Mouse (Mus musculus): ENCODE measurements around the gene Sirpb1b. TPM values are rescaled to one million over a fixed set of nuclear protein-coding genes. Genes with fewer than 3 reads are reported as not detected.
"Not testable (repeated sequence)": the region's sequence is repeated elsewhere in the genome, so short reads cannot be mapped to it uniquely, and the experiment has no call there.

The Sirpb1b gene
- not detected for total RNA-seq (2021)
- long read RNA-seq, experiment 1 = 0 reads
- long read RNA-seq, experiment 2 = 0 reads

GRCm38 (mm10) chr3:15574887-15575286, at the start of gene Sirpb1b:
Sirpb1b (minus strand) TSS chr3:15575065.
- not testable (repeated sequence) for DNase-seq (ENCODE audit: low spot score in 2 of 2)

GRCm38 (mm10) chr3:15590377-15591117, 15.7 kb upstream of the Sirpb1b start:
- not testable (repeated sequence) for DNase-seq (ENCODE audit: low spot score in 2 of 2)

DNA sequence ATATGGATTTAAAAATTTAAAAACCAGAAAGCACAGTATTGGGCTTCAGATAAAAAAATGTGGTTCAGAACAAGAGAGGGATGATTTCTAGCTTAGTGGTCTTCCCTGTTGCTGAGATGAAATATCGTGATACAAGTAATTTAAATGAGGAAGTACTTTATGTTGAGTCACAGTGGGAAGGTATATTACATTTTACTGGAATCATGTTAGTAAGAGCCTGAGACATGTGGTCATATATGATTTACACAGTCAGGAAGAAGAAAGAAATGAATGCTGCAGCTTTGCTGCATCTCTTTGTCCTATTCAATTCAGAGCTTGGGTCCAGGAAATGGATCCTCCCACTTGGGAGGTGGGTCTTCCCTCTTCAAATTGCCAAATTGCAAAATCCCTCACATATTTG, 11.8 kb upstream of the Sirpb1b start:
- DNase-seq (ENCODE audit: low spot score in 2 of 2) = not testable (repeated sequence)

- no peak for DNase-seq (ENCODE audit: low spot score in 2 of 2)
These were observed 8.6 kb upstream of the Sirpb1b start for GRCm38 (mm10) chr3:15583452-15583851.

DNA sequence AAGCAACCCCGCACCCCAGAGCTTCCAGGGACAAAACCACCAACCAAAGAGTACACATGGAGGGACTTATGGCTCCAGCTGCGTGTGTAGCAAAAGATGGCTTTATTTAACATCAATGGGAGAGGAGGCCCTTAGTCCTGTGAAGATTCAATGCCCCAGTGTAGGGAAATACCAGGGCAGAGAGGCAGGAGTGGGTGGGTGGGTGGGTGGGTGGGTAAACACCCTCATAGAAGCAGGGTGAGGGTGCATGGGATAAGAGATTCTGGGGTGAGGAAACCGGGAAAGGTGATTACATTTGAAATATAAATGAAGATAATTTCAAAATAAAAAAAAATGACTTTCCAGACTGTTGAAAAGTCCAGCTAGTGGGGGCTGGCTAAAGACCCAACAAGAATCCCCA, 8.1 kb upstream of the Sirpb1b start:
- DNase-seq (ENCODE audit: low spot score in 2 of 2) = not testable (repeated sequence)

DNA sequence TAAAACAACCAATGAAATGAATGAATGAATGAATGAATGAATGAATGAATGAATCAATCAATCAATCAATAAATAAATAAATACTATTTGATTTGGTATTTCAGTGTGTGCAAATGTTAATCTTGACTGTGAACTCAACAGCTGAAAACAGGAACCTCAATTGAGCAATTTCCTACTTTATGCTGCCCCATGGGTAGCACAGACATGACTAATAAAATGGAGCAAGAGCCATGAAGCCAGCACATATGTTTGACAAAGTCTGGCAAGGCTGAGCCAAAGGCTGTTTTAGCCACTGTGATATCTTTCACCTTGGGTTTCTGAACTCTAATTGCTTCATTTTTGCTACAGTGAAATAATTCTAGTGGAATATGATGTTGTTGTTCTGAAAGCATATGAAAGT, 1.6 kb upstream of the Sirpb1b start:
- not testable (repeated sequence) for DNase-seq (ENCODE audit: low spot score in 2 of 2)

DNA sequence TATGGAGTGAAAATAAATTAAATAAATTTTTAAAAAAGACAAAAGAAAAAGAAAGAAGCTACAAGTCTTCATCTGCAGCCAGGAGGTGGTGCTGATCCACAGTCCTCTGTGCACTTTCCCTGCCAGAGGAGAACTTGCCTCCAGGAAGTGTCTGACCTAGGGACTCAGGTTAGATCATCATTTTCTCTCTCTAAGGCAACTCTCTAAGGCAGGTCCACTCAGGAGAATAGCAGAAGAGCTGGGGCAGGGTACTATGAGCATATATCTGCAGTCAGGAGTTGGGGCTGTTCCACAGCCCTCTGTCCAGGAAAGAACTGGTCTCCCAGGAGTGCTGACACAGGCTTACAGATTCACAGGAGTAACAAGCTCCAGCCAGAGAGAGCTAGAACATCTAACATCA, 46.3 kb downstream of the Sirpb1b start:
- DNase-seq (ENCODE audit: low spot score in 2 of 2) = no peak

- not testable (repeated sequence) for DNase-seq (ENCODE audit: low spot score in 2 of 2)
These were observed 61.3 kb downstream of the Sirpb1b start for GRCm38 (mm10) chr3:15513608-15514007.

DNA sequence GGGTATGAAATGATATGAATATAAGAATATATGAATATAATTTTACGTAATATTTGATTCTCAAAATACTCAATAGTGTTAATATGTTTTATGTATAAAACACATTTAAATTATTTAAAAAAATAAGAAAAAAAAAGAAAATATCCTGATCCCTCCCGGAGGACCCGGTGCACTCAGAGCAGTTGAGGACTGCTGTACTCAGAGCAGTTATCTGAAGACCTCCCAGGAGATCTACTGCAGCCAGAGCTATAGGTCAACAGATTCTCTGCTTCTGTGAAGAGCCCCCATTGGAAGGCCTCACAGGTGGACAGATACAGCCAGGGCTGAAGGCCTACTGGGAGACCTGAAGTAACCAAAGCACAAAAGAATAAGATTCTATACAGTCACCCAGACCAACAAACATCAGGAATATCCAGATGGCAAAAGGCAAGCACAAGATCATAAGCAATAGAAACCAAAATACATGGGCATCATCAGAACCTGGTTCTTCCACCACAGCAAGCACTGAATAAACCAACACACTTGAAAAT, 67.0 kb downstream of the Sirpb1b start:
- not testable (repeated sequence) for DNase-seq (ENCODE audit: low spot score in 2 of 2)

DNA sequence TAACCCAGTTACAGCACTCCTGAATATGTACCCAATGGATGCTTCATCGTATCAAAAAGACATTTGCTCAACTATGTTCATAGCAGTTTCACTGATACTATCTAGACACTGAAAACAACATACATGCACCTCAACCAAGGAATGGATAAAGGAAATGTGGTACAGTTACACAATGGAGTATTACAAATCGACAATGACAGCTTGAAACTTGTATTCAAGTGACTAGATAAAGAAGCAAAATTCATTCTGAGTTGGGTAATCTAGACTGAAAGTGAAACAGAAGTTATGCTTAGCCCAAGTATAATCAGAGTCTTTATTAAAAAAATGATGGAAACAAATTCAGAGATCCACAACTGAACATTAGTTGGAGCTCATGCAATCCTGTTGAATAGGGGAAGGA, 100.0 kb downstream of the Sirpb1b start:
- not testable (repeated sequence) for DNase-seq (ENCODE audit: low spot score in 2 of 2)

DNA sequence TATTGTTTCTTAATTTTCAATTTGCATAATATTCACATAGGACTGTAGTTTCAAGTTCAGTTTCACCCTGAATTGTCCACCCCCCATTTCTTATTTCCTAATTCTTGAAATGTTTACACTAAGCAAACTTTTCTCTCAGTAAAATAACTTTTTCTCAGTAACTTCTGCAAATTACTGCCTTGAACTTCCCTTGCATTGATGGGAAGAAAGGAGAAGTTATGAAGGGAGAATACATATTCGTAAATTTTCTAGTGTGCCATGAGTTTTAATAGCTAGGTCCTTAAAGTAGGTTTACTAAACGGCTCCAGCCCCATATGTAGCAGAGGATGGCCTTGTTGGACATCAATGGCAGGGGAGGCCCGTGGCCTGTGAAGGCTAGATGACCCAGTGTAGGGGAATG, 104.7 kb downstream of the Sirpb1b start:
- not testable (repeated sequence) for DNase-seq (ENCODE audit: low spot score in 2 of 2)

Other genes starting within 250 kb of the Sirpb1b start
- not detected for gene Gm9733, start 242.8 kb downstream of the Sirpb1b start, total RNA-seq (2021)
- not detected for gene Sirpb1a, start 148.5 kb downstream of the Sirpb1b start, total RNA-seq (2021)

Measured in layer of hippocampus, postnatal 14 days (tissue).